Mouse (Mus musculus) testis, adult 2 months (tissue): Measurements from ENCODE around the gene Ubl5.

Experiments
- CTCF ChIP-seq: fragments of 200-500 bp; IDR thresholded peaks from 2 replicates; pipeline ENCODE4 v1.5.1; 2012; ENCODE audit warnings: low read depth, mild to moderate bottlenecking, inconsistent platforms, low read length, moderate library complexity; ENCODE audit not compliant: control insufficient read depth, insufficient read depth, insufficient replicate concordance
- POLR2A ChIP-seq: fragments of 200-500 bp; IDR thresholded peaks from 2 replicates; pipeline ENCODE4 v1.6.1; 2012; ENCODE audit warnings: low read depth, mild to moderate bottlenecking, inconsistent platforms, low read length, moderate library complexity; ENCODE audit not compliant: control insufficient read depth

DNA sequence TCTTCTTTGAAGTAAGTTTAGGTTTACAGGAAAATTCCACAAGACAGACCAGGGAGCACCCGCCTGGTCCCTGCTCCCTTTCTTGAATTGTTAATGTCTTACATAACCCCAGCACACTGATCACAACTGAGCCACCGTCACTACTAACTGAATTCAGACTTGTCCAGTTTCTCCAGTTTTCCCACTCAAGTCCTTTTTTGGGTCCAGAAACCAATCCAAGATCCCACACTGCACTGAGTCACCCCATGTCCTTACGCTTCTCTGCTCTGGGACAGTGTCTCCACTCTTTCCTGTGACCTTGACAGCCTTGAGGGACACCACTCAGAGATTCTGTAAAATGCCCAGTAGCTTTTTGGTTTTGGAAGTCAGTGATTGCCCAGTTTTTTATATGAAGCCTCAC lies 50.2 kb downstream of the Ubl5 start:
- TF ChIP-seq CTCF (no peak), POLR2A (no peak)
